Mouse (Mus musculus): Measurements from ENCODE around the gene Neurl3. TPM values are rescaled to one million over a fixed set of nuclear protein-coding genes. Genes with fewer than 3 reads are reported as not detected.

The Neurl3 gene
- polyA plus RNA-seq, 1 experiment from 2014 or later = 31.0 TPM

- no peak overlapping the region for H3K4me2 ChIP-seq (ENCODE audit: low read depth, low read length)
- no peak overlapping the region for H3K4me3 ChIP-seq (ENCODE audit: low read length)
- no peaks in the 10 kb centered on the region for H3K27me3 ChIP-seq (replicated peaks; ENCODE audit: control insufficient read depth, insufficient read depth, low read length)
- no peak for ATAC-seq
- H3K36me3 ChIP-seq (ENCODE audit: control insufficient read depth, insufficient read depth, low read length) = no peaks in the 10 kb centered on the region
- peaks cover 17% of the 10 kb centered on the region for H3K4me1 ChIP-seq (ENCODE audit: control insufficient read depth, insufficient read depth, low read length)
- no peaks in the 10 kb centered on the region for H3K9me3 ChIP-seq (ENCODE audit: control insufficient read depth, low read length)
- whole genome bisulfite sequencing = 28% methylated on average over 7 of the region's 7 CpGs
- no peak overlapping the region for H3K9ac ChIP-seq (ENCODE audit: low read depth, low read length)
- no peak overlapping the region for H3K27ac ChIP-seq (ENCODE audit: low read length)
Measured at GRCm38 (mm10) chr1:36277267-36278060, 3.0 kb upstream of the Neurl3 start.

DNA sequence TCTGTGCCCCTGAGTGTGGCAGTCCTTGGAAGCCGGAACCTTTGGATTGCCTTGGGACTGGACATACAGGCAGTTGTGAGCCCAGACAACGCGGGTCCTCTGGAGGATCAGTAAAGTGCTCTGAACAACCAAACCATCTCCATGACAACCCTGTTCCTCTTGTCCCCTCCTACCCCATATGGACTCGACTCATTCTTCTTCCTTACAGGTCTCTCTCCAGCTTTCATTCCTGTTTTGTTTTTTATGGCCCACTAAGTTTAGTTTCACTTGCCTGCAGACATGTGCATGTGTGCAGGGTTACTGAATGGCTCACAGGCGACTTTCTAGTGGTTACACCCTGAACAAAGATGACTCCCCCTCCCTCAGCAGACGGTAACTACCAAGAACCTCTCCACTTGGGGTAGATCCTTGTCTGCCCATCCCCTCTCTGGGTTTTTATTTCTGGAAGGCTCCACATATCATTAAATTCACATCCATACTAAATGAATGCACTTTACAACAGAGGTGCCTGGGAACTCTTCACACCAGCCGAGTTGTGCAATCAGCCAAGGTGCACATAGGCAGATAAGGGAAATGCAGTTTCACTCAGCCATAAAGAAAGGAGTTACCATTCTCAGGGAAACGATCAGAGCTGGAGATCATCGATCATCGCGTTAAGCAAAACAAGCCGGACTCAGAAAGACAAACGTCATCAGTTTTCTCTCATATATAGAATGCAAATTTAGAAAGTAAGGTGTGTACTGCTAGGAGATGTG is 1.3 kb upstream of the Neurl3 start:
- Histone ChIP-seq H3K4me2 (ENCODE audit: low read depth, low read length) (0 out of 2 replicates have a peak overlapping the region, but pooled peaks have one; percentile 4), H3K27ac (ENCODE audit: low read length) (peak overlapping the region; percentile 82)
- WGBS = 55% methylated on average over 13 of the region's 13 CpGs

DNA sequence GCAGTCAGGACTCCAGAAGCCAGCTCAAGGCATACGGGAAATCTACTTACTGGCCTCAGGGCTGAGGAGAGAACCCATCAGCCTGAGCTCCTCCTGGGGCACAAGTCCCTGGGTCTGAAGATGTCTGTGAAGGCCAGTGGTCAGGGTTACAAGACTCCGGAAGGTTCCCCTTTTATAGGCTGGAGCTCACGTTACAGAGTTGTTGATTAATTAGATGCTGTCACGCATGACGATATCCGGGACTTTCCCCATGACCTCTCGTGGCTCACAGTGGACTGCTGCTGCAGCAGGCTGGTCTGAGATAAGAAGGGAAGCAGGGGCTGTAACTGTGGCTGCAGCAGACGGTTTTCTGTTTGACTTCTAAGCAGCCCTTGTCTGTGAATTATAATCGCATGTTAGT is 1.2 kb downstream of the Neurl3 start:
- Histone ChIP-seq H3K36me3 (ENCODE audit: control insufficient read depth, insufficient read depth, low read length) (no peaks in the 10 kb centered on the region), H3K4me2 (ENCODE audit: low read depth, low read length) (peak overlapping the region; percentile 57), H3K4me1 (ENCODE audit: control insufficient read depth, insufficient read depth, low read length) (peaks cover 51% of the 10 kb centered on the region), H3K9me3 (ENCODE audit: control insufficient read depth, low read length) (no peaks in the 10 kb centered on the region), H3K27me3 (replicated peaks; ENCODE audit: control insufficient read depth, insufficient read depth, low read length) (no peaks in the 10 kb centered on the region), H3K9ac (ENCODE audit: low read depth, low read length) (peak overlapping the region; percentile 66), H3K4me3 (ENCODE audit: low read length) (peak overlapping the region; percentile 43), H3K27ac (ENCODE audit: low read length) (peak overlapping the region; percentile 97)
- ATAC-seq = 0 out of 2 replicates have a peak, but pooled peaks have one; percentile 3
- 9% methylated on average over 9 of the region's 9 CpGs for WGBS

More for the DNA sequence above, 1.3 kb upstream of the Neurl3 start:
- no peak overlapping the region for H3K9ac ChIP-seq (ENCODE audit: low read depth, low read length)
- no peaks in the 10 kb centered on the region for H3K9me3 ChIP-seq (ENCODE audit: control insufficient read depth, low read length)
- peaks cover 34% of the 10 kb centered on the region for H3K4me1 ChIP-seq (ENCODE audit: control insufficient read depth, insufficient read depth, low read length)
- ATAC-seq = peak; percentile 34; the same call in 1 of the 2 replicates
- H3K27me3 ChIP-seq (replicated peaks; ENCODE audit: control insufficient read depth, insufficient read depth, low read length) = no peaks in the 10 kb centered on the region
- no peak overlapping the region for H3K4me3 ChIP-seq (ENCODE audit: low read length)
- H3K36me3 ChIP-seq (ENCODE audit: control insufficient read depth, insufficient read depth, low read length) = no peaks in the 10 kb centered on the region

DNA sequence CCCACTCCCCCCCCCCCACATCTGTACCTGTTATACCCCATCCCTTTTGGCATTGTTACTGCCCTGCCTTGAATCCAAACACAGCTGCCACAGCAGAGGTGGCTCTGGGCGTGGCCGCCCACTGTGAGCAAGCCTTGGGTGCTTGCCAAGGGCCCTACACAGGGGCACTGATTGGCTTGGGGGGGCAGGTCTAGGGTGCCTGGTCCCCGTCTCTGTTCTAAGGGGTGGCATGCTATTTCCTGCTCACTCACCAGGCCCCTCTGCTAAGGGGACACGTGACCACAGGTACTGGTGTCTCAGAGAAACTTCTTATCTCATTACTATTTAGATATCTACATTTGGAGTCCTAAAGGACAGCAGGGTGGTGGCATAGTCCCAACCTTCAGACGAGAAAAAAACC is 1.9 kb downstream of the Neurl3 start:
- H3K9me3 ChIP-seq (ENCODE audit: control insufficient read depth, low read length) = no peaks in the 10 kb centered on the region
- H3K27me3 ChIP-seq (replicated peaks; ENCODE audit: control insufficient read depth, insufficient read depth, low read length) = no peaks in the 10 kb centered on the region
- WGBS = 35% methylated on average over 5 of the region's 5 CpGs
- H3K4me1 ChIP-seq (ENCODE audit: control insufficient read depth, insufficient read depth, low read length) = peaks cover 51% of the 10 kb centered on the region
- peak overlapping the region; percentile 43 for H3K4me3 ChIP-seq (ENCODE audit: low read length)
- peak overlapping the region; percentile 52 for H3K9ac ChIP-seq (ENCODE audit: low read depth, low read length)
- H3K36me3 ChIP-seq (ENCODE audit: control insufficient read depth, insufficient read depth, low read length) = no peaks in the 10 kb centered on the region
- H3K27ac ChIP-seq (ENCODE audit: low read length) = peak overlapping the region; percentile 97
- ATAC-seq = peak; percentile 63
- peak overlapping the region; percentile 57 for H3K4me2 ChIP-seq (ENCODE audit: low read depth, low read length)

DNA sequence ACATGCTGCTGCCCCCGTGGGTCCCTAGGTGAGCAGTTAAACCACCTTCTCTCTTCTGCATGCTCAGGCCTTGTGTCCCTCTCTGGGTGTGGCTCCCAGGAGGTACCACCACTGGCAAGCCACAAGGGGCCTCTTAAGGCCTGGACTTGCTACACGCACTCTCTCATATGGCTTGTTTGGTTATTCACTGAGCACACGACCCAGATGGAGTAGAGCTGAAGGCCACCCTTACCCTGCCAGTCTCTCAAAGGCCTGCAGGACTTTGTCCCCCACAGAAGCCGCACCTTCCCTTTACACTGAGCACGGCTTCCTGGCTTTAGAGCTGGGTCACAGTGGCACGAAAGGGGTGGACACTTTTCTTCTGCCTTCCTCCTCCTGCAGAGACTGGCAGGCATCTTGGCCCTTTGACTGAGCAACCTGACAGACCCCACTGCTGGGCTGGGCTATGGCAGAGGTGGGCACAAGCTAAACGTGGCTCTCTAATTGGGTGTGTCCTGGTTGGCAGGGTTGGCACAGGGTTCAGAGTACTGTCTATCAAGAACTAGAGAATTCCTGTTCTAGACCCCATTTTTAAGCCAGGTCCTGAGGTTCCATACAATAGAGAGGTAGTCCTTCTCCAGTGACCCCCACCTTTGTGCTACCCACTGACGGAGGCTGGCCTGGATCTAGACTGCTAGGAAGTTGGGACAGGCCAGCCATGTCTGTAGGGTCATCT is 2.8 kb downstream of the Neurl3 start:
- Histone ChIP-seq H3K9me3 (ENCODE audit: control insufficient read depth, low read length) (no peaks in the 10 kb centered on the region), H3K4me2 (ENCODE audit: low read depth, low read length) (peak overlapping the region; percentile 57), H3K36me3 (ENCODE audit: control insufficient read depth, insufficient read depth, low read length) (no peaks in the 10 kb centered on the region), H3K4me1 (ENCODE audit: control insufficient read depth, insufficient read depth, low read length) (peaks cover 51% of the 10 kb centered on the region), H3K27me3 (replicated peaks; ENCODE audit: control insufficient read depth, insufficient read depth, low read length) (no peaks in the 10 kb centered on the region), H3K9ac (ENCODE audit: low read depth, low read length) (peak overlapping the region; percentile 52), H3K4me3 (ENCODE audit: low read length) (peak overlapping the region; percentile 43), H3K27ac (ENCODE audit: low read length) (peak overlapping the region; percentile 97)
- 51% methylated on average over 8 of the region's 8 CpGs for WGBS
- ATAC-seq = peak; percentile 63

GRCm38 (mm10) chr1:36270666-36271065 is 3.8 kb downstream of the Neurl3 start:
- H3K4me2 ChIP-seq (ENCODE audit: low read depth, low read length) = peak overlapping the region; percentile 57
- WGBS = 30% methylated on average over 3 of the region's 3 CpGs
- no peaks in the 10 kb centered on the region for H3K36me3 ChIP-seq (ENCODE audit: control insufficient read depth, insufficient read depth, low read length)
- H3K9me3 ChIP-seq (ENCODE audit: control insufficient read depth, low read length) = no peaks in the 10 kb centered on the region
- H3K27me3 ChIP-seq (replicated peaks; ENCODE audit: control insufficient read depth, insufficient read depth, low read length) = no peaks in the 10 kb centered on the region
- H3K9ac ChIP-seq (ENCODE audit: low read depth, low read length) = peak overlapping the region; percentile 52; the same call in 1 of the 2 replicates
- H3K4me3 ChIP-seq (ENCODE audit: low read length) = peak overlapping the region; percentile 43; the same call in 1 of the 2 replicates
- H3K4me1 ChIP-seq (ENCODE audit: control insufficient read depth, insufficient read depth, low read length) = peaks cover 51% of the 10 kb centered on the region
- ATAC-seq = no peak
- peak overlapping the region; percentile 97 for H3K27ac ChIP-seq (ENCODE audit: low read length)

DNA sequence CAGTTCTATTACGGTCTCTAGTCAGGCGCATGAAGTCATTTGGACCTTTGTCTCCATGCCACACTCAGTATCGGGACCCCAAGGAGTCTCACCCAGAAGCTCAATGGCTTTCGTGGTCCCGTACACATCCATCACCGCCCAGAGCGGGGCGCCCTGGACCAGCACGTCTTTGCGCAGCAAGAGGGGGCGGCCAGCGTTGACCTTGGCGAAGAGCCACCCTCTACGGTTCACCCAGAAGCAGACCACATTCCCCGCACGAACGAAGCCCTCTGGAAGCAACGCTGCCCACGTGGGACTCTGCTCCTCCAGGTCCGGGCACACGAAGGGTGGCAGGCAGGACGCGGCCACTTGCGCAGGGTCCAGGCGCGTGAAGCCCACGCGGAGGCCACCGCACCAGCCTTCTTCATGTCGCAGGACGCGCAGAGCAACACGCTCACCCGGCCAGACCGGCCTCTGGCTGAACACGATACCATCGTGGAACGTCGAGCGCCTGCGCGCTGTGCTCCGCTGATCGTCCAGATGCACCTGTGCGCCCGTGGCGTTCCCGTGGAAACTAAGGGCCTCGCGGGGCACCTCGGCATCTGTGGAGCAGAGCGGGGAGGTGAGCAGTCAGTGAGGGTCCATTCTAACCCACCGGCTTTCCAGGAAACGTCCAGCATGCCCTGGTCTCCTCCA is 5.2 kb downstream of the Neurl3 start:
- Histone ChIP-seq H3K36me3 (ENCODE audit: control insufficient read depth, insufficient read depth, low read length) (no peaks in the 10 kb centered on the region), H3K27me3 (replicated peaks; ENCODE audit: control insufficient read depth, insufficient read depth, low read length) (no peaks in the 10 kb centered on the region), H3K4me2 (ENCODE audit: low read depth, low read length) (peak overlapping the region; percentile 38), H3K4me1 (ENCODE audit: control insufficient read depth, insufficient read depth, low read length) (peaks cover 43% of the 10 kb centered on the region), H3K9ac (ENCODE audit: low read depth, low read length) (peak overlapping the region; percentile 25; the same call in 1 of the 2 replicates), H3K27ac (ENCODE audit: low read length) (no peak overlapping the region), H3K9me3 (ENCODE audit: control insufficient read depth, low read length) (no peaks in the 10 kb centered on the region), H3K4me3 (ENCODE audit: low read length) (0 out of 2 replicates have a peak overlapping the region, but pooled peaks have one; percentile 2)
- WGBS = 47% methylated on average over 54 of the region's 54 CpGs
- no peak for ATAC-seq

DNA sequence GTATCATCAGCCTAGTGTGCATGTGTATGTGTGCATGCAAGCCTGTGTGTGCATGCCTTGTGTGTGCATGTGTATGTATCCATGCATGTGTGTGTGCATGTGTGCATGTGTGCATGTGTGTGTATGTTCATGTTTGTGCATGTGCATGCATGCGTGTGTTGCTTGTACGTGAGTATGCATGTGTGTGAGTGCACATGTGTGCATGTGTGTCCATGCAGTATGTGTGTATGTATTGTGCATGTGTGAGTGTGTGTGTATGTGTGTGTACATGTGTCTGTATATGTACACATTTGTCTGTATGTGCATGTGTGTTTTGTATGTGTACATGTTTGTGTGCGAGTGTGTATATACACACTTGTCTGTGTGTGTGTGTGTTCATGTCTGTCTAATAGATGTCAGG is 6.9 kb downstream of the Neurl3 start:
- H3K9ac ChIP-seq (ENCODE audit: low read depth, low read length) = no peak overlapping the region
- ATAC-seq = no peak
- WGBS = 93% methylated on average over 3 of the region's 3 CpGs

More for the DNA sequence above, 6.9 kb downstream of the Neurl3 start:
- Histone ChIP-seq H3K27me3 (replicated peaks; ENCODE audit: control insufficient read depth, insufficient read depth, low read length) (no peaks in the 10 kb centered on the region), H3K4me2 (ENCODE audit: low read depth, low read length) (no peak overlapping the region), H3K4me3 (ENCODE audit: low read length) (no peak overlapping the region), H3K36me3 (ENCODE audit: control insufficient read depth, insufficient read depth, low read length) (no peaks in the 10 kb centered on the region), H3K9me3 (ENCODE audit: control insufficient read depth, low read length) (no peaks in the 10 kb centered on the region), H3K27ac (ENCODE audit: low read length) (no peak overlapping the region), H3K4me1 (ENCODE audit: control insufficient read depth, insufficient read depth, low read length) (peaks cover 35% of the 10 kb centered on the region)
